Mouse (Mus musculus): Measurements from ENCODE around the gene Zswim4. TPM values are rescaled to one million over a fixed set of nuclear protein-coding genes. Genes with fewer than 3 reads are reported as not detected.

Gene Zswim4
- polyA plus RNA-seq, 1 experiment from 2014 or later: 11.0 TPM

- Histone ChIP-seq H3K4me3 (replicated peaks; ENCODE audit: low read depth, low read length) (no peak overlapping the region), H3K9me3 (replicated peaks; ENCODE audit: low read length) (no peaks in the 10 kb centered on the region), H3K4me2 (ENCODE audit: low read length) (no peak overlapping the region), H3K27me3 (ENCODE audit: insufficient read depth, low read length) (no peaks in the 10 kb centered on the region), H3K27ac (no peak overlapping the region), H3K36me3 (ENCODE audit: insufficient read depth, low read length) (peaks cover 74% of the 10 kb centered on the region), H3K9ac (ENCODE audit: low read depth, low read length) (no peak overlapping the region), H3K4me1 (replicated peaks; ENCODE audit: insufficient read depth, low read length) (no peaks in the 10 kb centered on the region)
- ATAC-seq (replicated peaks; ENCODE audit: low FRiP score, low read depth) (no peak), DNase-seq (ENCODE audit: low spot score) (no peak)
- WGBS: 96% methylated on average over 5 of the region's 5 CpGs
- no peak for TF ChIP-seq CTCF (IDR thresholded peaks at IDR 0.05; ENCODE audit: low read depth)
Measured at GRCm38 (mm10) chr8:84218143-84218542, 18.7 kb downstream of the Zswim4 start.

GRCm38 (mm10) chr8:84217206-84217605, 19.6 kb downstream of the Zswim4 start:
- Histone ChIP-seq H3K36me3 (ENCODE audit: insufficient read depth, low read length) (peaks cover 70% of the 10 kb centered on the region), H3K27ac (no peak overlapping the region), H3K27me3 (ENCODE audit: insufficient read depth, low read length) (no peaks in the 10 kb centered on the region), H3K4me1 (replicated peaks; ENCODE audit: insufficient read depth, low read length) (no peaks in the 10 kb centered on the region), H3K4me2 (ENCODE audit: low read length) (no peak overlapping the region), H3K9me3 (replicated peaks; ENCODE audit: low read length) (no peaks in the 10 kb centered on the region), H3K9ac (ENCODE audit: low read depth, low read length) (no peak overlapping the region), H3K4me3 (replicated peaks; ENCODE audit: low read depth, low read length) (no peak overlapping the region)
- DNase-seq (ENCODE audit: low spot score): no peak
- no peak for ATAC-seq (replicated peaks; ENCODE audit: low FRiP score, low read depth)
- TF ChIP-seq CTCF (IDR thresholded peaks at IDR 0.05; ENCODE audit: low read depth): no peak
- WGBS: 96% methylated on average over 11 of the region's 11 CpGs

DNA sequence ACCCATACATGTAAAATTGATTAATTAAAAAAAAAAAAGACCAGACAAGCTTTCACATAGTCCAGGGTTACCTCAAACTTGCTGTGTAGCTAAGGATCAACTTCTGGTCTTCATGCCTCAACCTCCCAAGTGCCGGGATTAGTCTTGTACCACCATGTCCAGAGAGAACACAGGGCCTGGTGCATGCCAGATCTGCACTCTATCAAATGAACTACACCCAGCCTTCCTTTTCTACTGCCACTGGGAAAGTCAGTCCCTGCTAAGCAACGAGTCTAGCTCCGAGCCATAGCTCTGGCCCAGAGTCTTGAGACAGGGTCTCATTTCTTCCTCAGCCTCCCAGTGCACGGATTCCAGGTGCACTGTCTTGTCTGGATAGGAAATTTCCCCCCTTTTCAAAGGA, 23.6 kb downstream of the Zswim4 start:
- 91% methylated on average over 4 of the region's 4 CpGs for WGBS
- no peak for DNase-seq (ENCODE audit: low spot score)
- Histone ChIP-seq H3K9ac (ENCODE audit: low read depth, low read length) (no peak overlapping the region), H3K4me3 (replicated peaks; ENCODE audit: low read depth, low read length) (no peak overlapping the region), H3K27me3 (ENCODE audit: insufficient read depth, low read length) (no peaks in the 10 kb centered on the region), H3K9me3 (replicated peaks; ENCODE audit: low read length) (no peaks in the 10 kb centered on the region), H3K4me1 (replicated peaks; ENCODE audit: insufficient read depth, low read length) (peaks cover 8% of the 10 kb centered on the region), H3K36me3 (ENCODE audit: insufficient read depth, low read length) (peaks cover 63% of the 10 kb centered on the region), H3K27ac (no peak overlapping the region), H3K4me2 (ENCODE audit: low read length) (no peak overlapping the region)
- TF ChIP-seq CTCF (IDR thresholded peaks at IDR 0.05; ENCODE audit: low read depth): no peak
- no peak for ATAC-seq (replicated peaks; ENCODE audit: low FRiP score, low read depth)

GRCm38 (mm10) chr8:84211881-84212563, 24.8 kb downstream of the Zswim4 start:
- H3K9me3 ChIP-seq (replicated peaks; ENCODE audit: low read length): no peaks in the 10 kb centered on the region
- ATAC-seq (replicated peaks; ENCODE audit: low FRiP score, low read depth) (no peak), DNase-seq (ENCODE audit: low spot score) (no peak)
- H3K27ac ChIP-seq: no peak overlapping the region
- 87% methylated on average over 31 of the region's 31 CpGs for WGBS
- TF ChIP-seq CTCF (IDR thresholded peaks at IDR 0.05; ENCODE audit: low read depth): no peak
- H3K4me2 ChIP-seq (ENCODE audit: low read length): no peak overlapping the region
- no peak overlapping the region for H3K9ac ChIP-seq (ENCODE audit: low read depth, low read length)
- H3K4me3 ChIP-seq (replicated peaks; ENCODE audit: low read depth, low read length): no peak overlapping the region
- no peaks in the 10 kb centered on the region for H3K27me3 ChIP-seq (ENCODE audit: insufficient read depth, low read length)
- H3K36me3 ChIP-seq (ENCODE audit: insufficient read depth, low read length): peaks cover 57% of the 10 kb centered on the region
- peaks cover 20% of the 10 kb centered on the region for H3K4me1 ChIP-seq (replicated peaks; ENCODE audit: insufficient read depth, low read length)

DNA sequence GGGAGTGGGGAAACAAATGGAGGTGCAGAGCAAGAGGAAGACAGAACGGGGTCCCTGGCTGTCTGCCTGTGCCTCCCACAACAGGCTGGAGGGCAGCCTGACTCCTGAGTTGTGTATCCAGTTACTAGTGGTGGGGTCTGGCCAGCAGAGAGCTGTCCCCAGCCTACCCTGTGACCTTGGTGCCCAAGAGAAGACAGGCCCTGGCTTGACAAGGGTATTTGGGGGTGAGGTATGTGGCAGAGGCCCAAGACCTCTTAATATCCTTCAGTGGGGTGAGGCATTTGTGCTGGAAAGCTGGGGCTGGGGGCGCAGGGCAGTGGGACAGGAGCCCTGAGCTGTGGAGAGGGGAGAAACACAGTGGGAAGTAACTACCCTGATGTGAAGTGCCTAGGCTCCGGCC, 25.7 kb downstream of the Zswim4 start:
- WGBS: 88% methylated on average over 3 of the region's 3 CpGs
- DNase-seq (ENCODE audit: low spot score) (no peak), ATAC-seq (replicated peaks; ENCODE audit: low FRiP score, low read depth) (no peak)
- no peak for TF ChIP-seq CTCF (IDR thresholded peaks at IDR 0.05; ENCODE audit: low read depth)
- Histone ChIP-seq H3K4me2 (ENCODE audit: low read length) (no peak overlapping the region), H3K9ac (ENCODE audit: low read depth, low read length) (no peak overlapping the region), H3K4me3 (replicated peaks; ENCODE audit: low read depth, low read length) (no peak overlapping the region), H3K36me3 (ENCODE audit: insufficient read depth, low read length) (peaks cover 50% of the 10 kb centered on the region), H3K27ac (no peak overlapping the region), H3K27me3 (ENCODE audit: insufficient read depth, low read length) (no peaks in the 10 kb centered on the region), H3K9me3 (replicated peaks; ENCODE audit: low read length) (no peaks in the 10 kb centered on the region), H3K4me1 (replicated peaks; ENCODE audit: insufficient read depth, low read length) (peaks cover 24% of the 10 kb centered on the region)

- Histone ChIP-seq H3K9me3 (replicated peaks; ENCODE audit: low read length) (no peaks in the 10 kb centered on the region), H3K27ac (no peak overlapping the region), H3K4me3 (replicated peaks; ENCODE audit: low read depth, low read length) (no peak overlapping the region), H3K27me3 (ENCODE audit: insufficient read depth, low read length) (no peaks in the 10 kb centered on the region), H3K9ac (ENCODE audit: low read depth, low read length) (no peak overlapping the region), H3K36me3 (ENCODE audit: insufficient read depth, low read length) (peaks cover 43% of the 10 kb centered on the region), H3K4me2 (ENCODE audit: low read length) (no peak overlapping the region), H3K4me1 (replicated peaks; ENCODE audit: insufficient read depth, low read length) (peaks cover 24% of the 10 kb centered on the region)
- peak; percentile 95 for TF ChIP-seq CTCF (IDR thresholded peaks at IDR 0.05; ENCODE audit: low read depth)
- no peak for ATAC-seq (replicated peaks; ENCODE audit: low FRiP score, low read depth)
- 64% methylated on average over 34 of the region's 34 CpGs for WGBS
- DNase-seq (ENCODE audit: low spot score): peak; percentile 86
Measured at GRCm38 (mm10) chr8:84210167-84210791, 26.6 kb downstream of the Zswim4 start.
